ENCODE assay signal across 26 mouse cellular contexts in genomic region chr3:86231532-86232086, GRCm38 (mm10).
"Had no signal": no experiment of that assay in that cellular context is flagged by ENCODE, and none has a peak within 500 bp of the region (broad histone marks: within the 10 kb centered on the region; RNA-seq: fewer than 3 reads in every experiment).

No protein-coding gene starts in this region.

- H3K4me3 ChIP-seq: heart, adult 2 months; heart, embryonic 12.5 days; hindbrain, embryonic 10.5 days; hindbrain, embryonic 12.5 days; kidney, embryonic 15.5 days; limb, embryonic 13.5 days; limb, embryonic 15.5 days; liver, embryonic 12.5 days had no signal

- ATAC-seq: hindbrain, embryonic 16.5 days; inflammation-experienced regulatory T-cells, adult 6 months; liver, embryonic 12.5 days had no signal

- H3K9me3 ChIP-seq: heart, embryonic 12.5 days; hindbrain, embryonic 10.5 days; hindbrain, embryonic 12.5 days; kidney, embryonic 15.5 days; limb, embryonic 13.5 days; limb, embryonic 15.5 days; liver, embryonic 12.5 days had no signal

- DNase-seq: gastrocnemius, postnatal 14 days; gastrocnemius, postnatal 36 days; heart, adult 11 months; heart, adult 2 months; heart, postnatal 10 days; heart, postnatal 4 days; kidney, adult 11 months; kidney, adult 2 months; kidney, adult 9 months; kidney, postnatal 14 days; kidney, postnatal 36 days; layer of hippocampus, adult 9-11 months; layer of hippocampus, postnatal 36 days; left cerebral cortex, postnatal 4 days had no signal

- H3K27ac ChIP-seq: heart, adult 2 months; hindbrain, embryonic 10.5 days; hindbrain, embryonic 12.5 days; hindbrain, embryonic 14.5 days; kidney, embryonic 15.5 days; kidney, postnatal 0 days; limb, embryonic 13.5 days; limb, embryonic 15.5 days; liver, embryonic 12.5 days; liver, embryonic 14.5 days had no signal

- H3K36me3 ChIP-seq: hindbrain, embryonic 10.5 days; hindbrain, embryonic 12.5 days; limb, embryonic 15.5 days had no signal

- H3K4me2 ChIP-seq: heart, embryonic 12.5 days; hindbrain, embryonic 12.5 days; hindbrain, embryonic 14.5 days; kidney, embryonic 15.5 days; limb, embryonic 13.5 days; limb, embryonic 15.5 days; liver, embryonic 12.5 days had no signal

- H3K27me3 ChIP-seq: heart, embryonic 12.5 days; hindbrain, embryonic 12.5 days; kidney, embryonic 15.5 days; limb, embryonic 13.5 days; limb, embryonic 15.5 days; liver, embryonic 12.5 days had no signal

- H3K4me1 ChIP-seq: heart, embryonic 12.5 days; hindbrain, embryonic 10.5 days; hindbrain, embryonic 12.5 days; limb, embryonic 13.5 days; limb, embryonic 15.5 days had no signal

- H3K9ac ChIP-seq: heart, embryonic 12.5 days; hindbrain, embryonic 12.5 days; hindbrain, embryonic 14.5 days; kidney, embryonic 15.5 days; limb, embryonic 13.5 days; limb, embryonic 15.5 days; liver, embryonic 12.5 days; liver, embryonic 14.5 days had no signal
